Mouse (Mus musculus) 416B (cell line): ENCODE data around the gene Gm11985.

Experiments
- DNase-seq: peaks from one replicate; pipeline ENCODE4 v3.0.0; 2011; ENCODE audit warnings: low read depth

The Gm11985 gene

DNA sequence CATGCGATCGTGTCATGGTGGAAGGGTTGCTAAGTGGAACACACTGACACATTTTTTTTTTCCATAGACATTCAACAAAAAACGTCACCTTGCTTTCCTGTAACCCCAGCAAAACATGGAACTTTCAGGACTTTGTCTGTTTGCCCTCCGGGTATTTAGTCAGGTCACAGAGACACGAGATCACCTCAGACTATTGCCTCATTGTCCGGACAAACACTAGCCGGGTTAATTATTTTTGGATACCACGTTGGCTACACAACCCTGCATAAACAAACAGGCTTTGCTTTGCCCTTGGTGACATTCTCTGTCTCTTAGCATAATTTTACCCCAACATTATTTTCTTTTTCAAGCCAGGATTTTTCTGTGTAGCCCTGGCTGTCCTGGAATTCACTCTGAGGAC is 35.3 kb downstream of the Gm11985 start:
- DNase-seq, result no peak

DNA sequence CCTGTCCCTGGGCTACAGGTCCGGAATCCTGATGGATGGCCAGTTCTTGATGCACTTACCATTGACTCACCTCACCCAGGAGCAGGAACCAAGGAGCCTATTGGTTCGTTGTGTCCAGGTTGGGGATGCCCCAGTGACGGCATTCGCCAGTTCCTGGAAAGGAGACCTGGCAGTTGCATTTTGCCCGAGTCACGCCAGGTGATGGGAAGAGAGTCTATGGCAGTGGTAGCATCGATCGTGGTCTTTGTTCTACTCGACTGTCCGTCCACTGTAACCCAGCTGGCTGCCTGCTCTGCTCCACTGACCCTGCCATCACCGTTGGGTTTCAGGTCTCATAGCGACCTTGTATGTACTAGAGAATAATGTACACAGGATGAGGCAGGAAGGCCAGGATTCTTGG is 36.0 kb downstream of the Gm11985 start:
- no peak for DNase-seq

DNA sequence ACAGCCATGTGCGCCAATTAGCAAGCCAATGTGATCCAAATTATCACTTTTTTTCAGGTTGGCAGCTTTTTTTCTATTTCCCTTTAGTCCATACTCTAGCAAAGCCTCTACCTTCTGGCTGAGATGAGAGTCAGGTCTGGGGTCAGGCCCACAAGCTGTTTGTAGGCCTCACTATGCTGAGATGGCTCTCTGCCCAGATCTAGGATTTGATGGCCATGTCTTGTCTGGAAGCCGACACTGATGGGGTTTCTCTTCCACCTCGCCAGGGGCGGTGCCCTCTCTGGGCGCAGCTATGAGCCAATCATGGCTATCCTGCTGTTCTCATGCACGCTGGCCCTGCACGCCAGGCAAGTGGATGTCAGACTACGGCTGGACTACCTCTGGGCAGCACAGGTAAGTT is 37.9 kb downstream of the Gm11985 start:
- no peak for DNase-seq

DNA sequence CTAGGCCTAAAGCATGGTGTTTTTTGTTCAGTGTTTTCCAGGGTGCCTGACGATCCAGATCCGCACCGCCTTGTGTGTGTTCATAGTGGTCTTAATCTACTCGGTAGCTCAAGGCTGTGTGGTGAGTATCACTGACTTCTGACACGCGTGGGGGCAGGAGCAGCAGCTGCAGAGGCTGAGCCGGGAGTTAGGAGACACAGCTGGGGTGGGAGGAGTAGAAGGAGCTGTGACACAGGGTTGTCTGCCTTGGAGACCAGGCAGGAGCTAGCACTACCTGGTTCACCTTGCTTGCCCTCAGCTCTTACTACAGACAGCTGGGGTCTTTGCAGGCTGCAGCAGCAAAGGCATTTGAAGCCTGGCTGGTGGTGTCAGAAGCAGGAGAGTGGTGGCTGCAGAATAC is 38.9 kb downstream of the Gm11985 start:
- DNase-seq, result no peak

DNA sequence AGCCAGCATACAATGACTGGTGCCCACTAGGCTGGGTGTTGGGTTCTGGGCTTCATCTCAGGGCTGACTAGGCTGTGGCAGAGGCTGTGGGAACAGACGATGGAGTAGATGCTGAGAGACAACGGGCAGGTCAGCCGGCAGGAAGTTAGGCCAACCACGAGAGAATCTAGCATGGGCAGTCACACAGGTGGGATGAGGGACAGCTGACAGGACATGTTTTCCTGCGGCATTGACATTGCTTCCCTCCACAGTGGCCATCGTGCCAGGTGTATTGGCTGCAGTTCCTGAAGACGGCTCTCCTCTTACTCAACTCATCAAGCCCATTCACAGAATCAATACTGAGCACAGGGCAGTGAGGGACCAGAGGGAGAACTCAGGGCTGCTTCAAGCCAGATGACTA is 40.4 kb downstream of the Gm11985 start:
- DNase-seq, result no peak

DNA sequence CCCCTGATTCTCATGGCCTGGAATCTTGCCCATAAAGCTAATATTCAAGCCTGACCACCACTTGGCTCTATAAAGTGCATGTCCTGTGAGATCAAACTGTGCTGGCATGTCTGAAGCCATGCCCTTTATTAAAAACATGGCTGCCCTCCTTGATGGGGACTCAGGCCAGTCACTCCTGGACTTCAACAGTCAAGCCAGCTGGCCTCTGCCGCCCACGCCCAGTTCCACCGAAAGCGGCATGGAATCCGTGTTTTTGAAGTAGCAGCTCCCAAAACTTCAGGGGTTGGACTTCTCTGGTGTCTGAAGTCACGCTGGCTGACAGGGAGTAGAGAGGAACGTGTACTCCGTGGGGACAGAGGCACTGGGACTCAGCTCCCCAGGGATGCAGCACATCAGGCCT is 40.8 kb downstream of the Gm11985 start:
- no peak for DNase-seq

DNA sequence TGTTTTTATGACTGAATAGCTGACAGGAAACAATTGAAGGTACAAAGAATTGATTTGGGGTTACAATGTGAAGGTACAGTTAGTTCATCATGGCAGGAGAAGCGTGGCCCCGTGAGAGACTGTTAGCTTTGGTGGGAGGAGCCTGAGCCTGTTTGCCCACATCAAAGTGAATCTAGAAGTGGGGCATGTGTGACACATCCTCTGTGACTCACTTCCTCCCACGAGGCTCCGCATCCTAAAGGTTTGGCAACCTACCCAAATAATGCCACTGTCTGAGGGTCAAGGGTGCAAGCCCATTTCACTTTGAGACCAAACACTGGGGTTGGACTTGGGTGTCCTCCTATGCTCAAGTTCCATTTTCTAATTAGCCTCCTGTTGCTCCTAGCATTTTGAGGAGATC is 43.1 kb downstream of the Gm11985 start:
- DNase-seq, result peak; percentile 62

DNA sequence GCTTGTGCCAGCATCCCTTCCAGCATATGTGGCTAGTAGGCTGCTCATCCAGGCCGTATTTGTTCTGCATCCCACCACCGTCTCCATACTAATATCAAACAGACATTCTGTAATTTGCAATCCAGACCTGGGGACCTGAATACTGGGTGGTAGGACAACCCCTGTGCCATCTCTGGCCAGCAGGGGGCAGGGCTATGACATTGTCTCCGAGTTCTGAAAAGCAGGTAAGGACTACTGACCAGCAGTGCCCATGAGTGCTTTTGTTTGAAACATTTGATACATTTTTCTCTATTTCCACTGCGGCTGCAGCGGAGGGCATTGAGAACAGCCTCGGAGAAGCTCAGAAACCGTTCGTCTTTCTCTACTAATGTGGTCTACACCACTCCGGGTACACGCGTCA is 44.0 kb downstream of the Gm11985 start:
- peak; percentile 5 for DNase-seq

DNA sequence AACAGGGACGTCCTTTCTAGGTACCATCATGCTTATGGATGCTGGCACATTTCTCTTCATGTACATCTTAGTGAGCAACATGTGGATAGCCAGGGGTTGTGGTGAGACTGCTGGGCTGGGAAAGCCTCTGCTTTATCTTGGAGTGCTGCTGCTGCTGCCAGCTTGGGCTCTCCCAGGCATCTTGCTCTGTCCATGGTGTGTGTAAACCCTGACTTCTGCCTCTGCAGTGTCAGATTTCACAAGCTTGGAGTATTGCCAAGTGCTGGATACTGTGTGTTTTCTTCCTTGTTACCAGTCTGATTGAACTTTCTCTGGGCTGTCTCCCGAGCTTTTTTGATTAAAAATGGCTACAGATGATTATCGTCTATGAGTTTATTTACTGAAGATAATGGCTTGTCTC is 45.6 kb downstream of the Gm11985 start:
- peak; percentile 44 for DNase-seq

DNA sequence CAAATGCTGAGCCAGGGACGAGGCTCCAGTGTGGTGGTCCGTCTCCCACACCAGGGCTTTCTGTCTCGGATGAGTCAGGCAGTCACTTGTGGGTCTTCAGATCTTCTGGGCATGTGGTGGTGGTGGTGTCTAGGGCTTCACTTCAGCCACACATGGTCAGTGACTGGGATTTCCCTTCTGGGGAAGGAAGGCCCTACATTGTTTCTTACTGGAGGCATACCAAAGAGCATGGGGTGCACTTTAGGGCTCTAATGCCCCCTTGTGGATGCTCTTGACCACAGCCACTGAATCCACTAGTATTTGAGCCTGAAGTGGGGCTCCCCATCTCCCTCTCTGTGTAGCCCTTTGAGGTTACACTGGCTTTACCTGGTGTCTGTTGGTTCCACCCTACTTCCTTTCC is 47.9 kb downstream of the Gm11985 start:
- peak; percentile 41 for DNase-seq

DNA sequence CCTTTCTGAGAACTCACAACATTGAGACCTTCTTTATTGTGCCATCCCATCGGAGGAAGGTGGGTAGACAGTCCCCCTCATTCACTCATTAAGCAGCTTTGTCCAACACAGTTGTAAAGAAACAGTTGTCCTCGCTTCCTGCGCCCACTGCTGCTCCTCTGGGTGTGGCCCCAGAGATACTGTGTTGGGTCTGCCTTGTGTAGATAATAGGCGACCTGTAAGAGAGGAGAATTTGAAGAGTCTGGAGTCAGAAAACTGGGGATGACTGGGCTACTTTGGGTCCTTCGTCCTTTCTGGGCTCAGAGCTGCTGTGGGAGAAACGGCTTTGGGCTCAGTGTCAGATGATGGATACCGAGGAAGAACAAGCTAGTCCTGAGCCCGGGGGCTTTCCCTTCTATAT is 50.0 kb downstream of the Gm11985 start:
- DNase-seq, result no peak

DNA sequence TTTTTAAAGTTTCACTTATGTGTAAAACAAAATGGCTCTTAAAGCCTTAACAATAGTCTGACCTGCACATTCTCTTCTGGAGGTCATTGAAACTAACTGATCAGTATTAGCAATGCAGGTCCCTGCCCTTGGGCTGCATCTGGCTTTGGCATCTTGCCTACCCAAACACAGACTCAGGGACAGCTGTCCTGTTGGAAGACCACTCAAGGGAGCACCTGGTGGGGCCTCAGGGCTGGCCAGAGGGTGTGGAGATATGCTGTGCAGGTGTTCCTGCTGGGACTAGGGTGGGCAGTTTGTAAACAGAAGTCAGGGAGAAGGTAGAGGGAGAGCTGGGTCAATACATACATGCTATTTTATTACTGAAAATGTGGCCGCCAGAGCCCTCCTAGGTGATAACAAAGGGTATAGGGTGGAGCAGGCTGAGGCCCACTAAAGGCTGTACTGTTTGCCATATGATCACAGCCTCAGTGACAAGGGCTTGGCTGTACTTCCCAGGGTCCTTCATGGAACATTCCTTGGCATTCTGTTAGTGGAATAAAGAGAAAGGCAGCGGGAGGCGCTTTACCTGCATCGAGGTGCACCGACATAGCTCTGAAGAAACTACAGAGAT is 52.0 kb downstream of the Gm11985 start:
- no peak for DNase-seq

DNA sequence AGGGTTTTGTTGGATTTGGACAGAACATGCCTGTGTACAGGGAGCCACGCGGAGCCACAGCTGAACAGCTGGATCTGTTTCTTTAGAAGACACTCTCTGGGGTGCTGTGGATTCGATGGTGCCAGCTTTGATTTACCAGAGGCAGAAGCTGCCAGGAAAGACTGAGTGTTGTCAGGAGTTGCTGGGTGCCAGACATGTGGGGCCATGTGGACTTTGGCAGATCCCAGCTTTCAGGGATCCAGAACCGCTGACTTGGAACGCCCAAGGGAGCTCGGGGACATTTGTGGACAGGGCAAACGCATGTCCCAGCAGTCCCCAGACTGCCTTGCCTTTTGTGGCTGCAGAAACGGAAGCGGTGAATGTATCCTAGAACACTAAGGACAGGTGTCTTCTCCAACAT is 52.6 kb downstream of the Gm11985 start:
- DNase-seq, result no peak

DNA sequence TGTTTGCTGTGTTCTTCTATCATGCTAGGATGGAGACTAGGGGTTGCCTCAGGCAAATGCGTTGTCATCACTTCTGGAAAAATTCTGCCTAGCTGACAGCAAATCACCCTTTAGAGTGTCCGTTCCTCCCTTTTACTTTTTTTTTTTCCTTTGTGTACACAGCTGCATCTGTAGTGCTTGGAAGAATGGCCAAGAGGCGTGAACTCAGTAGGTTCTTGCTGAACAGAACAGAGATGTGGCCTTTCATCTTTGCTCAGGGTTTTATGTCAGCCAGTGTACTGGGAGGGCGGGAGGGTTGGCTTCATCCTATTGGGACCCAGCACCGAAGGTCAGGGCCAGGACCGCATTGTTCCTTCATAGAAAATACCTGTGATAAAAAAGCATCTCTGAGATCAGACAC is 53.1 kb downstream of the Gm11985 start:
- DNase-seq, result no peak

DNA sequence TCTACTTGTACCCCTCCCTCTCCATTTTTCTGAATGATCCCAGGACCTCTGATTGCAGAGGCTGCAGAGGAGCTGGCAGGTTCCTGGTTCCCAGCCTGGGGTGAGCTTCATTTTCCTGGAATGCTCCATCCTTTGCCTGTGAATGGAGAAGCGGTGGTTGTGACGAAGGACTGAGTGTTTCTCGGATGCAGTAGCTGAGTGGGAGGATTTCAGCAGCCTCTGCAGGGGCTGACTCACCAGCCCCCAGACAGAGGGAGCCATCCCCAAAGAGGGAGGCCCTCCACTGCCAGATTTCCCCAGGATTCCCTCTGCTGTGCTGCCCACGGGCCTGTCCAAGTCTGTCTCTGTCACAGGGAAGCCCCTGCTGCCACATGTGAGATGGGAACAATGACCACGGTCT is 54.0 kb downstream of the Gm11985 start:
- DNase-seq, result no peak

DNA sequence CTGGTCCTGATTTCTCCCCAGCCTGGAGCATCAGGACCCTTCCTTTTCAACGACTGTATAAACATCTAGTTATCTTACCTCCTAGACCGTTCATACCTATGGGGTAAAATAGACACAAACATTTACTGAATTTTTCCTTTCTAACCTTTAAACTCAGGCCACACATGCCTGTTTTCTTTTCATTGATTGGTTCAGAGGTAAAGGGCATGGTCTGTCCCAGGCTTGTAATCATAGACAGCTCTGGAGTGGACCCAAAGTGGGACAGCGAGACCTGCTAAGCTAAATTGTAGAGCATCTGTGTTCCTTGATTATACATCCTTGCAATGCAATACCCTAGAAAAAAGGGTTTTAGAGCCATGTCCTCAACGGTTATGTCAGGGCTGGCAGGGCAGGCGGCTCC is 54.6 kb downstream of the Gm11985 start:
- no peak for DNase-seq
